Mouse (Mus musculus) lung, embryonic 15.5 days (tissue): ENCODE data around the gene Ttc24. TPM values are rescaled to one million over a fixed set of nuclear protein-coding genes. Genes with fewer than 3 reads are reported as not detected.

Source experiments
- ATAC-seq: fragments of 200-750 bp; cut with Nextera tagmentation; 2 replicates; pipeline ENCODE4 v1.8.0; 2017; ENCODE audit warnings: moderate number of reproducible peaks, borderline replicate concordance; ENCODE audit not compliant: low FRiP score, low TSS enrichment; ENCODE audit errors: extremely low read depth
- H3K27ac ChIP-seq: fragments of 300-500 bp; sonication (generic); 2 replicates; pipeline ENCODE4 v1.5.1; 2015; ENCODE audit warnings: moderate library complexity, mild to moderate bottlenecking, inconsistent platforms
- H3K27me3 ChIP-seq: fragments of 300-500 bp; sonication (generic); 2 replicates; pipeline ENCODE4 v1.6.1; 2015; ENCODE audit warnings: inconsistent platforms
- H3K36me3 ChIP-seq: fragments of 300-500 bp; sonication (generic); 2 replicates; pipeline ENCODE4 v1.6.1; 2015; ENCODE audit warnings: inconsistent platforms
- H3K4me1 ChIP-seq: fragments of 300-500 bp; sonication (generic); 2 replicates; pipeline ENCODE4 v1.6.1; 2015; ENCODE audit warnings: inconsistent platforms
- H3K4me2 ChIP-seq: fragments of 300-500 bp; sonication (generic); 2 replicates; pipeline ENCODE4 v1.6.1; 2015; ENCODE audit warnings: inconsistent platforms, mild to moderate bottlenecking, moderate library complexity
- H3K4me3 ChIP-seq: fragments of 300-500 bp; sonication (generic); 2 replicates; pipeline ENCODE4 v1.5.1; 2015; ENCODE audit warnings: mild to moderate bottlenecking, inconsistent platforms
- H3K9ac ChIP-seq: fragments of 300-500 bp; sonication (generic); 2 replicates; pipeline ENCODE4 v1.6.1; 2015; ENCODE audit warnings: inconsistent platforms
- H3K9me3 ChIP-seq: fragments of 300-500 bp; sonication (generic); 2 replicates; pipeline ENCODE4 v1.6.1; 2016; ENCODE audit warnings: inconsistent platforms
- WGBS: fragments of 180-500 bp; shearing (Covaris S2); methylation state at CpG from one replicate; pipeline ENCODE4 v1.1.7; 2015; 5-methylcytosine and 5-hydroxymethylcytosine counted together
- polyA plus RNA-seq: library from polyadenylated mRNA; unstranded; fragments of >200 nt; fragmentation: Nextera tagmentation; extraction: Ambion mirVana; gene quantifications from 2 replicates; pipeline ENCODE4 v1.2.1, GENCODE M21; 2015

Ttc24 gene
- not detected in 2 replicates for polyA plus RNA-seq

DNA sequence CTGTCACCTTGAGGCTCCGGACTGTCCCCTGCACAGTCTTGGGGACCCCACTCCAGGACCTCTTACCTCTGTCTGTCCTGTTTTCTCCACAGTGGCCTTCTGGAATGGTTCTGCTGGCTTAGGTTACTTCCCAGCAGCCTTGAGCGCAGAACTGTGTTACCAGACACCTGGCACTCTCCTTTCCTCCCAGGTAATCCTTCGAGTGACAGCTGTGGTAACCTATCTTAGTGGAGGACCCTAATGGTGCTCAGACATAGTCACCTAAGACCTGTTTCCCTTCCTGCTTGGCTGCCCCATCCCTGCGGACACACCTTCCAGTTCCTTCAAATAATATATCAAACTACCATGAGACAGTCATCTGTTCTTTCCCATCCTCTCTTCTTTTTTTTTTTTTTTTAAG lies at the start of gene Ttc24:
Gene Ttc24 (minus strand): TSS at position 101 of the 400 bp plus-strand sequence.
- 66% methylated on average over 4 of the region's 4 CpGs for WGBS
- no peak for ATAC-seq
- Histone ChIP-seq H3K27ac (no peak within 1 kb of the TSS), H3K27me3 (no peaks in the 10 kb centered on the region), H3K9me3 (no peaks in the 10 kb centered on the region), H3K9ac (no peak within 1 kb of the TSS), H3K4me2 (no peak within 1 kb of the TSS), H3K36me3 (no peaks in the 10 kb centered on the region), H3K4me1 (peaks cover 14% of the 10 kb centered on the region), H3K4me3 (no peak within 1 kb of the TSS)

DNA sequence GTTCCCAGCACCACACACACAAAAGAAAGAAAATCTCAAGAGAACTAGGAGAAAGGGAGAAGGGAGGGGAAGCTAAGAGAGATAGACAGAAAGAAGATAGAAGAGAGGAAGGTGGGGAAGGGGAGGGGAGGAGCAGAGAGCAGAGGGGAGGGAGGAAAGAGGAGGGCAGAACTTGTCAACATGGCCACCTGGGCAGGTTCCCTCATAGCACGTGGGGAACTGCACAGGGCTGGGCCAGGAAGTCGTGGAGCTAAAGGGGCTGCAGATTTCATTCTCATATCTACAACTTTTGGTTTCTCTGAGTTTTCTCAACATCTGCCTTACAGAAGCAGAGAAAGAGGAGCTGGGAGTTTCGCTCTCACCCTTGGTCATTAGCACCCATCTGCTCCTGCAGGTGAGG lies 49.5 kb upstream of the Ttc24 start:
- no peak overlapping the region for H3K27ac ChIP-seq

DNA sequence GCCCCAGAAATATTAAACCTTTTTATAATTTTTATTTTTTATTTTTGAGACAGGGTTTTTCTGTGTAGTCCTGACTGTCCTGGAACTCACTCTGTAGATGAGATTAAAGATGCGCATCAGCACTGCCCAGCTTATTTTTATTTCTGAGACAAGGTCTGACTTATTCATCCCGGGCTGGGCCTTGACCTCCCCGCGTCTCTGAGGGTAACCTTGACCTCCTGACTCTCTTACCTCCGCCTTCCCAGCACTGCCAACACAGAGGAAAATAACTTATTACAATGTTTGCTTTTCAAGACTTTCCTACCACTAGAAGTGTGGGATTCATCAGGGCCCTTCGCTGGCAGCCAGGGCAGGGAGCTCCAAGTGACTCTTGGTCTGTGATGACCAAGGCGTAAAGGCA lies 48.1 kb upstream of the Ttc24 start:
- H3K27me3 ChIP-seq, result no peaks in the 10 kb centered on the region
- H3K4me2 ChIP-seq, result no peak overlapping the region
- H3K9ac ChIP-seq, result no peak overlapping the region
- 61% methylated on average over 7 of the region's 7 CpGs for WGBS
- no peaks in the 10 kb centered on the region for H3K9me3 ChIP-seq
- H3K36me3 ChIP-seq, result no peaks in the 10 kb centered on the region
- H3K4me1 ChIP-seq, result 0 out of 2 replicates have a peak, but pooled peaks cover 3% of the 10 kb centered on the region
- ATAC-seq, result no peak
- H3K27ac ChIP-seq, result no peak overlapping the region
- no peak overlapping the region for H3K4me3 ChIP-seq

More for the DNA sequence above, 49.5 kb upstream of the Ttc24 start:
- H3K4me1 ChIP-seq, result 0 out of 2 replicates have a peak, but pooled peaks cover 3% of the 10 kb centered on the region
- no peaks in the 10 kb centered on the region for H3K36me3 ChIP-seq
- ATAC-seq, result no peak
- no peaks in the 10 kb centered on the region for H3K27me3 ChIP-seq
- H3K9me3 ChIP-seq, result no peaks in the 10 kb centered on the region
- H3K4me2 ChIP-seq, result no peak overlapping the region
- H3K9ac ChIP-seq, result no peak overlapping the region
- 56% methylated on average over 3 of the region's 3 CpGs for WGBS
- H3K4me3 ChIP-seq, result no peak overlapping the region

DNA sequence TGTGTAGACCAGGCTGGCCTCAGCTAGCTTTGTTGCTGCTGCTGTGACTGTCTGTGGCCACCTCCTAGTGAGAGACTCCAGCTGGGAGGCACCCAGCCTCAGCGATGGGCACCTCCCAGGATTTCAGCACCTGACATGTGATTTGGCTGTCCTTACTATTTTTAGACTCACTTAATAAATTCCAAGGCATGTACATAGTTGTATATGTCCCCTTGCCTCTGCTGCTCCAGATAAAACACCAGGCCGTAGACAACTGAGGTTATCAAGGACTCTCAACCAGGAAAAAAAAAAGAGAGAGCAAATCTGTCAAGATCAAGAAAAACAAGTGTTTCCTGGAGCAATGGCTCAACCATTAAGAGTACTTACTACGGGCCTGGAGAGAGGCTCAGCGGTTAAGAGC lies 47.1 kb upstream of the Ttc24 start:
- Histone ChIP-seq H3K4me3 (no peak overlapping the region), H3K9me3 (no peaks in the 10 kb centered on the region), H3K27ac (no peak overlapping the region), H3K9ac (no peak overlapping the region), H3K36me3 (0 out of 2 replicates have a peak, but pooled peaks cover 4% of the 10 kb centered on the region), H3K4me2 (no peak overlapping the region), H3K27me3 (no peaks in the 10 kb centered on the region), H3K4me1 (0 out of 2 replicates have a peak, but pooled peaks cover 3% of the 10 kb centered on the region)
- ATAC-seq, result peak; percentile 27; the same call in 1 of the 2 replicates
- 36% methylated on average over 4 of the region's 4 CpGs for WGBS

DNA sequence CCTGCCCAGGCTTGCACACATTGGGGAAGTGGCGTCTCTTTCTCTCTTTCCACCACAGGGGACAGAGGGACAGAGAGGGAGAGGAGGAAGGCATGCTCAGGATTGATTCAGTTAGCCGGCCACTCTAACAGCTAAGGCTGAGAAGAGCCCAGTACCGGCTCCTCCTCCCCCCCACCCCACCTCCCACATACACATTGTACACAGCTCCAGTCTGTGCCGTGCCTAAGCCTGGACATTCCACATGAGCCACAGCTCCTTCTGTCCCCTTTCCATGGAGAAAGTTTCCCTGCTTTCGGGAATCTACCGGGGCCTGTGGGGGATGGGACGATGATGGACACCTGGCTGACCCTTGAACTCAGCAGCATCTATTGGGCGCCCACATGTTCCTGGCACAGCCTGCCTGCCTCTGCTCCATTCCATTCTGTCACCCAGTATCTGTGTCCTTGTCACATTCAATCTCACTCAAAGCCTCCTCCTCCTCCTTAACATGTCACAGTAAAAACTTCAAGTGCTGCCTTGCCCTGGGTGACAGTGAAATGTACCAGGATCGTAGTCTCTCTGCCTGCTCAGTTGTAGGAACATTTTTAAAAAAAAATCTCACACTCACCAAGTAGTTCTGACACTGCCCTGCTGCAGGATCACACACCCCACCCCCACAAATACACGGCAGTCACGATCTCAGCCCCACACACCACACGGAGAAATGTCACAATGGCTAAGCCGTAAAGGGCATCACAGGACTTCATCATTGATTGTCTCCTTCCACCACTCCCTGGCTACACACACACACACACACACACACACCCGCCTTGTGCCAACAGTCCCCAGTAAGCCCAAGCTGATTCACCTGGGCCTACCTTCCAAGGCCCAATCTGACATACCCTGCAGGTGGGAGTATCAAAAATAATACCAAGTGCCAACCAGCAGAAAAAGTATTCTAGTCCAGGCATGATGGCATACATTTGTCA lies 43.3 kb upstream of the Ttc24 start:
- H3K4me2 ChIP-seq, result no peak overlapping the region
- no peaks in the 10 kb centered on the region for H3K9me3 ChIP-seq
- WGBS, result 62% methylated on average over 14 of the region's 14 CpGs
- H3K9ac ChIP-seq, result no peak overlapping the region; the same call in 1 of the 2 replicates
- no peak overlapping the region for H3K27ac ChIP-seq
- no peaks in the 10 kb centered on the region for H3K27me3 ChIP-seq
- H3K36me3 ChIP-seq, result peaks cover 40% of the 10 kb centered on the region
- H3K4me1 ChIP-seq, result no peaks in the 10 kb centered on the region
- ATAC-seq, result no peak
- no peak overlapping the region for H3K4me3 ChIP-seq

DNA sequence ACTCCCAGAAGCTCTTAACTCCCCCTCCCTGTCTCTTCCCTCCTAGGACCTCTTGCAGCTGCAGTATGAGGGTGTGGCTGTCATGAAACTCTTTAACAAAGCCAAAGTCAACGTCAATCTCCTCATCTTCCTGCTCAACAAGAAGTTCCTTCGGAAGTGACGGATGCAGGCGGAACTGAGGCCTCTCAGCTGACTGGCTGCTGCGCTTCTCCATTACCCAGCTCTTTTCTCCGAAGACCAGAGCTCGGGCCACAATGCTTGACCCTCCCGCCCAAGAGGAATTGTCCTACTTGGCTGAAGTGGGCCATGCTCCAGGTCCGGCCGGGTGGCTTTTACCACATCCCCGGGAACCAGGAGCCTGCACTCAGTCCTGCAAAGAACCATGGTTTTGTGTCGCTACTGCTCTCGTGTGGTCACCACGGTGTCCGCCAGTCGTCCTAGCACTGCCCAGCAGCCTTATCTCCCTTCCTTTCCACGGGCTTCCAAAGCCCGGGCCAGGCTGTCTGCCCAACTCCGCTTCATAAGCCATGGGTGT lies 42.1 kb upstream of the Ttc24 start:
- H3K27ac ChIP-seq, result no peak overlapping the region
- 77% methylated on average over 19 of the region's 19 CpGs for WGBS
- ATAC-seq, result no peak

DNA sequence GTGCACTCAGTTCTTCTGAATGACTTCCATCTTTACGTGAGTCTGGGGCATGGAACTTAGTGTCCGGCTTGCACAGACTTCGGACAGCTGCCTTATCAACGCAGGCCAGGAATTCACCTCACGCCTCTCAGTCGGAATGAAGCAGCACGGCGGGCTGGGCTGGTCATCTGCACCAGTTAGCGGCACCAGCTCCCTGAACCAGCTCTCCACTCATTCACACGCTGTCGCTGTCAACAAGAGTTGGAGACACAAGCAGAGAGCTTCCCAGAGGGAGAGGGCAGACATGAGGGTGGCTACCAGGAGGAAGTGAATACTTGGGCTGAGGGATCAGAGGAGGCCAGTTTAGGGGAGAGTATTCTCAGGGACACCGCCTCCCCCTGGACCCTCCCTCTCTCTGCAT lies 36.3 kb upstream of the Ttc24 start:
- ATAC-seq, result no peak

More for the DNA sequence above, 42.1 kb upstream of the Ttc24 start:
- Histone ChIP-seq H3K4me3 (no peak overlapping the region), H3K9ac (no peak overlapping the region), H3K4me2 (no peak overlapping the region), H3K9me3 (no peaks in the 10 kb centered on the region), H3K4me1 (no peaks in the 10 kb centered on the region), H3K27me3 (no peaks in the 10 kb centered on the region), H3K36me3 (peaks cover 49% of the 10 kb centered on the region)

DNA sequence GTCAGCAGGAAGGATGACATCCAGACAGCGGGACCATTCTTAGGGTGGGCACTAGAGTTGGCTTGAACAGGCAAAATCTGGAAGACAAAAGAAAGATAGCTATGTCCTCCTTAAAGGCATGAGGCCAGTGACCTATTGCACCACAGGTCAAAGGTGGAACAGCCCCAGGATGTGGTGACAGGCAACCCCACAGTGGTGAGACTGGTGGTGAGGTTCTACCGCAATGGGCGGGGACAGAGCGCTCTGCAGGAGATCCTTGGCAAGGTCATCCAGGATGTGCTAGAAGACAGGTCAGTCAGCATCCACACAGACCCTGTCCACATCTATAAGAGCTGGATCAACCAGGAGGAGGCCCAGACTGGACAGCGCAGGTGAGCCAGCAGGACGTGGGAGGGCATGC lies 31.0 kb upstream of the Ttc24 start:
- Histone ChIP-seq H3K4me2 (no peak overlapping the region), H3K4me3 (no peak overlapping the region), H3K4me1 (no peaks in the 10 kb centered on the region), H3K9ac (no peak overlapping the region), H3K9me3 (no peaks in the 10 kb centered on the region), H3K27ac (no peak overlapping the region), H3K27me3 (no peaks in the 10 kb centered on the region), H3K36me3 (peaks cover 87% of the 10 kb centered on the region)
- ATAC-seq, result no peak
- WGBS, result 86% methylated on average over 6 of the region's 6 CpGs

More for the DNA sequence above, 36.3 kb upstream of the Ttc24 start:
- H3K27me3 ChIP-seq, result no peaks in the 10 kb centered on the region
- no peak overlapping the region for H3K4me3 ChIP-seq
- H3K4me1 ChIP-seq, result no peaks in the 10 kb centered on the region
- no peak overlapping the region for H3K4me2 ChIP-seq
- no peak overlapping the region for H3K9ac ChIP-seq
- 76% methylated on average over 12 of the region's 12 CpGs for WGBS
- peaks cover 93% of the 10 kb centered on the region for H3K36me3 ChIP-seq
- H3K9me3 ChIP-seq, result no peaks in the 10 kb centered on the region
- H3K27ac ChIP-seq, result no peak overlapping the region

DNA sequence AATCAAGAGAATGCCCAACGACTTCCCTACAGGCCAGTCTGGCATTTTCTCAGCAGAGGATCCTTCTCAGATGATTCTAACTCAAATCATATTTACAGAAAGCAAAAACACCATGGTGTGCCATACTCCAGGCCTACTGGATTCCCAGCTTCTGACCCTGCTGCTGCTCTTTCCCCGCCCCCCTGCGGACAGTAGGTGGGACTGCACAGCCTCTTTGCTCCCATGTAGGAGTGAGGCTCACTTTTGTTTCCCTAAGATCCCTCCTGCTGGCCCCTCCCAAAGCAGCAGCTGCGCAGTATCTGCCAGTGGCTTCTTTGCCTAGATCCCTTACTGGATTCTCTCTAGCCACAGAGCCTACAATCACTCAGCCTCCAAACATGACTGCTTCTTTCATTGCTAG lies 28.0 kb upstream of the Ttc24 start:
- 88% methylated on average over 4 of the region's 4 CpGs for WGBS
- peaks cover 88% of the 10 kb centered on the region for H3K36me3 ChIP-seq

DNA sequence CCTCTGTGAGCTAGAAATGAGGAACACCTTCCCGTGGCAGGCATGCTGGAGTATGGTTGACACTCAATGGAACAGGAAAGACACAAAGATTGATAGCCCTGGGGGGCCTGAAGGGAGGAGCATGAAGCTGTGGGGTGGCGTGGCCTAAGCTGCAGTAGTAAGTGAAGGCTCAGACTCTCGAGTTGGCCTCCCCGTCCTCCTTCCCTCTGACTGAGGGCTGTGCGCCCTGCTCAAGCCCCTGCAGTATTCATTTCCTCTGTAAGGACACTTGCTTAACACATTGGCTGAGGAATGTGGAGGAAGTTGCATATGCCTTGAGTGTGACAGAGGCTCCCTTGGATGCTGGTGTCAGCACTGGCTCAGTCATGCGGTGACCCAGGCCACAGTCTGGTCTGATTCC lies 24.5 kb upstream of the Ttc24 start:
- no peak for ATAC-seq

More for the DNA sequence above, 28.0 kb upstream of the Ttc24 start:
- no peak for ATAC-seq
- H3K9ac ChIP-seq, result no peak overlapping the region
- H3K4me2 ChIP-seq, result no peak overlapping the region
- no peaks in the 10 kb centered on the region for H3K9me3 ChIP-seq
- no peak overlapping the region for H3K4me3 ChIP-seq
- no peaks in the 10 kb centered on the region for H3K4me1 ChIP-seq
- H3K27ac ChIP-seq, result no peak overlapping the region
- no peaks in the 10 kb centered on the region for H3K27me3 ChIP-seq

DNA sequence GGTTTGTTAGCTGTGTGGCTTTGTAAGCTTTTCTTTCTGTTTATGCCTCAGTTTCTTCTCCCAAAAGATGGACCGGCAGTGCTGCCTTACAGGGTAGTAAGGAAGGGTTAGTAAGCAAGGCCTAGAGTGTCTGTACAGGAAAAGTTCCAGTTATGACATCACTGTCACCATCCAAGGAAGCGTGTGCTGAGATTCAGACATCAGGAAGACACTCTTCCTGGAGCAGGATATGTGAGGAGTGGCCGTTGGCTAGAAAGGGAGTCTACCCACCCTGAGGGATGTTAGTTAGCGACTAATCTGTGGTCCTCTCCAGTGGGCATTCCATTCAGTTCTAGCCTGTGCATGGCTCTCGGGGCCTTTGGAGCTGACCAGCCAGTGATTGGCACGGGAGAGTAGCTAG lies 24.1 kb upstream of the Ttc24 start:
- H3K9ac ChIP-seq, result no peak overlapping the region
- no peak overlapping the region for H3K4me2 ChIP-seq
- H3K27ac ChIP-seq, result no peak overlapping the region; the same call in 1 of the 2 replicates
- H3K4me3 ChIP-seq, result no peak overlapping the region
- 73% methylated on average over 6 of the region's 6 CpGs for WGBS
- no peaks in the 10 kb centered on the region for H3K27me3 ChIP-seq
- peaks cover 78% of the 10 kb centered on the region for H3K36me3 ChIP-seq
- no peak for ATAC-seq
- no peaks in the 10 kb centered on the region for H3K9me3 ChIP-seq
- no peaks in the 10 kb centered on the region for H3K4me1 ChIP-seq

More for the DNA sequence above, 24.5 kb upstream of the Ttc24 start:
- peaks cover 81% of the 10 kb centered on the region for H3K36me3 ChIP-seq
- WGBS, result 66% methylated on average over 6 of the region's 6 CpGs
- H3K4me1 ChIP-seq, result no peaks in the 10 kb centered on the region
- H3K4me3 ChIP-seq, result no peak overlapping the region
- no peak overlapping the region for H3K9ac ChIP-seq
- H3K27me3 ChIP-seq, result no peaks in the 10 kb centered on the region
- H3K27ac ChIP-seq, result no peak overlapping the region; the same call in 1 of the 2 replicates
- H3K4me2 ChIP-seq, result no peak overlapping the region
- no peaks in the 10 kb centered on the region for H3K9me3 ChIP-seq

DNA sequence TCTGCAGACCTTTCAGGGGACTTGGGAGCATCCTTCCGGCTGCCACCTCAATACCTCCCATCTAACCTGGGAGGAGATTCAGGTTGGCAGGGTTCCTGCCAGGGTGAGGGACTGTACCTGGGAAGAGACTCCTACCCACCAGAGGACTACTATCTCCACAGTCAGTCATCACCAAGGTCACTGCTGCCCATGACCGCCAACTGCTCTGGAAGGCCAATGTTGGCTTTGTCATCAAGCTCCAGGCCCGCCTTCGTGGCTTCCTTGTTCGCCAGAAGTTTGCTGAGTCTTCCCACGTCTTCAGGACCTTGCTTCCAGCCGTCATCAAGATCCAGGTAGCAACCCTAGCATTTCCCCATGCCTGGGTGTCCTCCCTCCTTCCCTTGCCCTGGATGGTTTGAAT lies 23.6 kb upstream of the Ttc24 start:
- Histone ChIP-seq H3K4me2 (no peak overlapping the region), H3K36me3 (peaks cover 80% of the 10 kb centered on the region), H3K9ac (no peak overlapping the region), H3K9me3 (no peaks in the 10 kb centered on the region), H3K4me1 (no peaks in the 10 kb centered on the region), H3K4me3 (no peak overlapping the region), H3K27ac (no peak overlapping the region), H3K27me3 (no peaks in the 10 kb centered on the region)
- 83% methylated on average over 7 of the region's 7 CpGs for WGBS
- ATAC-seq, result no peak
